Mouse (Mus musculus): ENCODE measurements around the gene E2f6. TPM values are rescaled to one million over a fixed set of nuclear protein-coding genes. Genes with fewer than 3 reads are reported as not detected.

The E2f6 gene
- polyA plus RNA-seq, 1 experiment from 2014 or later, result 42.7 TPM

- DNase-seq (ENCODE audit: low spot score), result no peak
- Histone ChIP-seq H3K4me1 (replicated peaks; ENCODE audit: control insufficient read depth, insufficient read depth, low read length) (no peaks in the 10 kb centered on the region), H3K27me3 (replicated peaks; ENCODE audit: control insufficient read depth, insufficient read depth, low read length) (no peaks in the 10 kb centered on the region), H3K4me2 (no peak overlapping the region), H3K9ac (ENCODE audit: low read depth, low read length) (no peak overlapping the region), H3K4me3 (ENCODE audit: low read depth, low read length) (no peak overlapping the region), H3K27ac (ENCODE audit: low read depth, low read length) (no peak overlapping the region), H3K36me3 (ENCODE audit: control insufficient read depth, insufficient read depth, low read length) (no peaks in the 10 kb centered on the region), H3K9me3 (ENCODE audit: control insufficient read depth, low read length) (no peaks in the 10 kb centered on the region)
- 78% methylated on average over 4 of the region's 4 CpGs for WGBS
- no peak for ATAC-seq (replicated peaks; ENCODE audit: low FRiP score)
These were observed 17.4 kb upstream of the E2f6 start for GRCm38 (mm10) chr12:16793371-16793770.

GRCm38 (mm10) chr12:16795781-16796180 is 15.0 kb upstream of the E2f6 start:
- Histone ChIP-seq H3K27ac (ENCODE audit: low read depth, low read length) (no peak overlapping the region), H3K9ac (ENCODE audit: low read depth, low read length) (no peak overlapping the region), H3K4me3 (ENCODE audit: low read depth, low read length) (no peak overlapping the region), H3K27me3 (replicated peaks; ENCODE audit: control insufficient read depth, insufficient read depth, low read length) (peaks cover 16% of the 10 kb centered on the region), H3K9me3 (ENCODE audit: control insufficient read depth, low read length) (no peaks in the 10 kb centered on the region), H3K4me2 (no peak overlapping the region), H3K4me1 (replicated peaks; ENCODE audit: control insufficient read depth, insufficient read depth, low read length) (no peaks in the 10 kb centered on the region), H3K36me3 (ENCODE audit: control insufficient read depth, insufficient read depth, low read length) (no peaks in the 10 kb centered on the region)
- no peak for ATAC-seq (replicated peaks; ENCODE audit: low FRiP score)
- WGBS, result 63% methylated on average over 3 of the region's 3 CpGs
- DNase-seq (ENCODE audit: low spot score), result no peak

GRCm38 (mm10) chr12:16798894-16799293 is 11.9 kb upstream of the E2f6 start:
- H3K4me3 ChIP-seq (ENCODE audit: low read depth, low read length), result no peak overlapping the region
- ATAC-seq (replicated peaks; ENCODE audit: low FRiP score), result no peak
- no peak overlapping the region for H3K9ac ChIP-seq (ENCODE audit: low read depth, low read length)
- H3K36me3 ChIP-seq (ENCODE audit: control insufficient read depth, insufficient read depth, low read length), result no peaks in the 10 kb centered on the region
- H3K4me1 ChIP-seq (replicated peaks; ENCODE audit: control insufficient read depth, insufficient read depth, low read length), result no peaks in the 10 kb centered on the region
- no peaks in the 10 kb centered on the region for H3K9me3 ChIP-seq (ENCODE audit: control insufficient read depth, low read length)
- no peak for DNase-seq (ENCODE audit: low spot score)
- 54% methylated on average over 3 of the region's 3 CpGs for WGBS
- H3K27me3 ChIP-seq (replicated peaks; ENCODE audit: control insufficient read depth, insufficient read depth, low read length), result peaks cover 27% of the 10 kb centered on the region
- H3K4me2 ChIP-seq, result peak overlapping the region; percentile 80
- no peak overlapping the region for H3K27ac ChIP-seq (ENCODE audit: low read depth, low read length)

- H3K27me3 ChIP-seq (replicated peaks; ENCODE audit: control insufficient read depth, insufficient read depth, low read length), result peaks cover 27% of the 10 kb centered on the region
- H3K4me2 ChIP-seq, result peak overlapping the region; percentile 80
- ATAC-seq (replicated peaks; ENCODE audit: low FRiP score), result 0 out of 2 replicates have a peak, but pooled peaks have one; percentile 18
- WGBS, result 10% methylated on average over 6 of the region's 6 CpGs
- H3K4me3 ChIP-seq (ENCODE audit: low read depth, low read length), result peak overlapping the region; percentile 59
- H3K9ac ChIP-seq (ENCODE audit: low read depth, low read length), result peak overlapping the region; percentile 67; the same call in 1 of the 2 replicates
- no peaks in the 10 kb centered on the region for H3K9me3 ChIP-seq (ENCODE audit: control insufficient read depth, low read length)
- no peaks in the 10 kb centered on the region for H3K36me3 ChIP-seq (ENCODE audit: control insufficient read depth, insufficient read depth, low read length)
- H3K4me1 ChIP-seq (replicated peaks; ENCODE audit: control insufficient read depth, insufficient read depth, low read length), result no peaks in the 10 kb centered on the region
- no peak overlapping the region for H3K27ac ChIP-seq (ENCODE audit: low read depth, low read length)
- no peak for DNase-seq (ENCODE audit: low spot score)
These were observed 10.9 kb upstream of the E2f6 start for GRCm38 (mm10) chr12:16799928-16800258.

GRCm38 (mm10) chr12:16800259-16800958 is 10.4 kb upstream of the E2f6 start, which contains the start of gene Greb1:
TSS of gene Greb1 (minus strand) at chr12:16800886.
- peak; percentile 62 for DNase-seq (ENCODE audit: low spot score)
- Histone ChIP-seq H3K27ac (ENCODE audit: low read depth, low read length) (no peak within 1 kb of the TSS; the same call in 1 of the 2 replicates), H3K4me3 (ENCODE audit: low read depth, low read length) (peak within 1 kb of the TSS; percentile 59), H3K9ac (ENCODE audit: low read depth, low read length) (peak within 1 kb of the TSS; percentile 67), H3K4me1 (replicated peaks; ENCODE audit: control insufficient read depth, insufficient read depth, low read length) (no peaks in the 10 kb centered on the region), H3K27me3 (replicated peaks; ENCODE audit: control insufficient read depth, insufficient read depth, low read length) (peaks cover 27% of the 10 kb centered on the region), H3K36me3 (ENCODE audit: control insufficient read depth, insufficient read depth, low read length) (no peaks in the 10 kb centered on the region), H3K9me3 (ENCODE audit: control insufficient read depth, low read length) (no peaks in the 10 kb centered on the region), H3K4me2 (peak within 1 kb of the TSS; percentile 80)
- ATAC-seq (replicated peaks; ENCODE audit: low FRiP score), result peak; percentile 64
- WGBS, result under 1% methylated on average over 51 of the region's 53 CpGs

GRCm38 (mm10) chr12:16800959-16801315 is 9.8 kb upstream of the E2f6 start:
- Histone ChIP-seq H3K27ac (ENCODE audit: low read depth, low read length) (no peak overlapping the region), H3K27me3 (replicated peaks; ENCODE audit: control insufficient read depth, insufficient read depth, low read length) (peaks cover 27% of the 10 kb centered on the region), H3K9ac (ENCODE audit: low read depth, low read length) (peak overlapping the region; percentile 67; the same call in 1 of the 2 replicates), H3K36me3 (ENCODE audit: control insufficient read depth, insufficient read depth, low read length) (no peaks in the 10 kb centered on the region), H3K4me2 (peak overlapping the region; percentile 80), H3K9me3 (ENCODE audit: control insufficient read depth, low read length) (no peaks in the 10 kb centered on the region), H3K4me1 (replicated peaks; ENCODE audit: control insufficient read depth, insufficient read depth, low read length) (no peaks in the 10 kb centered on the region), H3K4me3 (ENCODE audit: low read depth, low read length) (peak overlapping the region; percentile 59)
- no peak for DNase-seq (ENCODE audit: low spot score)
- ATAC-seq (replicated peaks; ENCODE audit: low FRiP score), result peak; percentile 25
- WGBS, result 3% methylated on average over 12 of the region's 12 CpGs

- no peaks in the 10 kb centered on the region for H3K36me3 ChIP-seq (ENCODE audit: control insufficient read depth, insufficient read depth, low read length)
- H3K27ac ChIP-seq (ENCODE audit: low read depth, low read length), result no peak overlapping the region
- peaks cover 37% of the 10 kb centered on the region for H3K27me3 ChIP-seq (replicated peaks; ENCODE audit: control insufficient read depth, insufficient read depth, low read length)
- H3K4me2 ChIP-seq, result no peak overlapping the region
- DNase-seq (ENCODE audit: low spot score) (no peak), ATAC-seq (replicated peaks; ENCODE audit: low FRiP score) (no peak)
- WGBS, result 42% methylated on average over 5 of the region's 5 CpGs
- H3K9ac ChIP-seq (ENCODE audit: low read depth, low read length), result no peak overlapping the region
- no peak overlapping the region for H3K4me3 ChIP-seq (ENCODE audit: low read depth, low read length)
- H3K4me1 ChIP-seq (replicated peaks; ENCODE audit: control insufficient read depth, insufficient read depth, low read length), result no peaks in the 10 kb centered on the region
- no peaks in the 10 kb centered on the region for H3K9me3 ChIP-seq (ENCODE audit: control insufficient read depth, low read length)
These were observed 7.4 kb upstream of the E2f6 start for GRCm38 (mm10) chr12:16803237-16803955.

DNA sequence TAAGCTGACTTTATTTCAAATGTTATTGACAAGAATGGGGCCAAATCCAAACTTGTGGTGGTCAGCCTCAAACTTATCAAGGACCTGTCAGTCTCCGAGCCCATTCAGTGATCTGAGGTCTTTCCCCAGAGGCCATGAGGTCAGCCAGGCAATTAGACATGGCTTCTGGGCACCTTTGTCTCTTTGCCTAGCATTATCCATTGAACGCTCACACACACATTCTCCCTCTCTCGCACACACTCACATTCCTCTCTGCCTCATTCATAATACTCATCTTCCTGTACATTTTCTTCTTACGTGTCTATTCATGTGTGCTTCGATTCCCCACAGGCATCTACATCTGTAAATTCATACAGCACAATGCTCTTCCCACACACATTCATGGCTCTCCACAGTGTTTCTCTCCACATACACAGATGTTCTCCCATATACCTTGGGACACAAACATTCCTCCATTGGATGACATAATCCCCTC is 6.8 kb upstream of the E2f6 start:
- DNase-seq (ENCODE audit: low spot score) (no peak), ATAC-seq (replicated peaks; ENCODE audit: low FRiP score) (no peak)
- Histone ChIP-seq H3K9ac (ENCODE audit: low read depth, low read length) (no peak overlapping the region), H3K9me3 (ENCODE audit: control insufficient read depth, low read length) (no peaks in the 10 kb centered on the region), H3K4me1 (replicated peaks; ENCODE audit: control insufficient read depth, insufficient read depth, low read length) (no peaks in the 10 kb centered on the region), H3K27me3 (replicated peaks; ENCODE audit: control insufficient read depth, insufficient read depth, low read length) (peaks cover 36% of the 10 kb centered on the region), H3K4me3 (ENCODE audit: low read depth, low read length) (no peak overlapping the region), H3K36me3 (ENCODE audit: control insufficient read depth, insufficient read depth, low read length) (no peaks in the 10 kb centered on the region), H3K27ac (ENCODE audit: low read depth, low read length) (no peak overlapping the region), H3K4me2 (no peak overlapping the region)
- 67% methylated on average over 5 of the region's 5 CpGs for WGBS

All from liver, embryonic 11.5 days (tissue).